In the genomic region with DNA sequence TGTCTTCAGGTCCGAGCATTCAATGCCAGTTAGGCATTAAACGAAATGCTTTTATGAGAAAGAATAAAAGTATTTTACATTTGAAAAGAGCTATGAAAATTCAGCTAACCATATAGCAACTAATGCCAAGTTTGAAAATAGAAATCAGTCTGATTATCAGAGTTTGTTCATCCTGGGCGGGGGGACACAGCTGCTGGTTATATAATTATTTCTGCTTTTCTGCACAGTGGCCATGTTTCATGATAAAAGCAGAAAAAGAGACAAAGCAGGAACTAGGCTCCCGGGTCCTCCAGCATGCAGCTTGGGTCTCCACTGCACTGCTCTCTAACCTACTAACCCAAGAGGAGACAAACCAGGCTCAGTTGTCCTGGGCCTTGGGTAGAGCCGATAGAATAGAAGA, we compare ENCODE assay signal across 22 mouse cellular contexts.
"Had no signal": no experiment of that assay in that cellular context is flagged by ENCODE, and none has a peak within 500 bp of the region (broad histone marks: within the 10 kb centered on the region; RNA-seq: fewer than 3 reads in every experiment).

No protein-coding gene starts in this region.

- H3K9ac ChIP-seq: kidney, embryonic 15.5 days; limb, embryonic 12.5 days; limb, embryonic 15.5 days; liver, embryonic 14.5 days; liver, postnatal 0 days; lung, embryonic 14.5 days; midbrain, embryonic 12.5 days; midbrain, embryonic 15.5 days; neural tube, embryonic 12.5 days; neural tube, embryonic 15.5 days; stomach, embryonic 15.5 days had no signal

- DNase-seq: kidney, adult 8-10 months; kidney, postnatal 10 days; kidney, postnatal 36 days; left cerebral cortex, postnatal 4 days; liver, postnatal 0 days; lung, embryonic 14.5 days; retina, postnatal 1 day; right cerebral cortex, postnatal 25 days; spleen, adult 18-20 months; thymus, postnatal 36 days had no signal

- H3K4me1 ChIP-seq: limb, embryonic 12.5 days had no signal

- H3K4me2 ChIP-seq: kidney, embryonic 15.5 days; limb, embryonic 12.5 days; limb, embryonic 15.5 days; liver, embryonic 11.5 days; lung, embryonic 14.5 days; midbrain, embryonic 12.5 days; midbrain, embryonic 15.5 days; neural tube, embryonic 12.5 days; neural tube, embryonic 15.5 days; stomach, embryonic 15.5 days had no signal

- H3K4me3 ChIP-seq: kidney, embryonic 15.5 days; limb, embryonic 12.5 days; limb, embryonic 15.5 days; midbrain, embryonic 12.5 days; midbrain, embryonic 15.5 days; neural tube, embryonic 12.5 days; neural tube, embryonic 15.5 days; stomach, embryonic 15.5 days had no signal

- H3K27me3 ChIP-seq: kidney, embryonic 15.5 days; limb, embryonic 12.5 days; limb, embryonic 15.5 days; midbrain, embryonic 15.5 days; neural tube, embryonic 12.5 days; neural tube, embryonic 15.5 days; stomach, embryonic 15.5 days had no signal

- H3K9me3 ChIP-seq: kidney, embryonic 15.5 days; limb, embryonic 12.5 days; limb, embryonic 15.5 days; midbrain, embryonic 12.5 days; midbrain, embryonic 15.5 days; neural tube, embryonic 12.5 days; neural tube, embryonic 15.5 days; stomach, embryonic 15.5 days had no signal

- H3K27ac ChIP-seq: kidney, embryonic 15.5 days; limb, embryonic 12.5 days; limb, embryonic 15.5 days; liver, embryonic 14.5 days; macrophage; midbrain, embryonic 12.5 days; midbrain, embryonic 15.5 days; neural tube, embryonic 12.5 days; neural tube, embryonic 15.5 days; stomach, embryonic 15.5 days had no signal

- H3K36me3 ChIP-seq: kidney, embryonic 15.5 days; limb, embryonic 12.5 days; limb, embryonic 15.5 days; midbrain, embryonic 12.5 days; midbrain, embryonic 15.5 days; neural tube, embryonic 12.5 days; neural tube, embryonic 15.5 days; stomach, embryonic 15.5 days had no signal

- ATAC-seq: liver, postnatal 0 days; lung, postnatal 0 days; midbrain, embryonic 15.5 days had no signal
